In the genomic region with DNA sequence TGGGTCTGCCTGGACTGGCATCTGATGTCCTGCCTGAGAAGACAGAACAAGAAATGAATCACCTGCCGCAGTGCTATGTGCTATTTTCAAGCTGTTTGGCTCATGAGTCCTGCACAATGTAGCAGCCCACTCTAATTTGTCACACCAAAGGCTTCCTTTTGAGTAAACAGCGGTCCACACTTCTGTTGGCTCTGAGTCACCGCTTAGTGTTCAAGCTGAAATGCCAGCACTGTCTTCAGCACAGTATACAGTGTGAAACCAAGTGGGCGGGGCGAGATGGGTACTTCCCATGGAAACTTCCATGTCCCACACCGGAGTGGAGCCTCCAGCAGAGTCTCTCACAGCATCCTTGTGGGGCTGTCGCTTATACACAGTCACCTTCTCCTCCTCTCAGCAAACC, we compare ENCODE assay signal across 17 mouse cellular contexts.
DNase-seq lines count a peak whose midpoint lies in the region; ATAC-seq and TF ChIP-seq lines count a peak whose summit lies in the region.
"Had no signal": no experiment of that assay in that cellular context is flagged by ENCODE, and none has a peak within 500 bp of the region (broad histone marks: within the 10 kb centered on the region; RNA-seq: fewer than 3 reads in every experiment).

No protein-coding gene starts in this region.

- no peak for TF ChIP-seq CTCF in lung, postnatal 0 days (IDR thresholded peaks at IDR 0.05)
- no peak for TF ChIP-seq CTCF in stomach, postnatal 0 days (IDR thresholded peaks at IDR 0.05; ENCODE audit: low read depth)

- no peak for DNase-seq in lung, postnatal 0 days (ENCODE audit: low spot score)
- DNase-seq in frontal cortex, postnatal 14 days (ENCODE audit: low spot score in 2 of 2): peak; percentile 51 to 53
- DNase-seq in left cerebral cortex, adult 9 months (ENCODE audit: low spot score in 2 of 2): peak; percentile 73 to 85
- no peak for DNase-seq in stomach, postnatal 0 days (ENCODE audit: low spot score)
- DNase-seq in kidney, postnatal 10 days: no peak
- DNase-seq: B cell, adult 2 months; cerebellum, postnatal 10 days; forebrain, postnatal 0 days; lung, embryonic 14.5 days; midbrain, embryonic 14.5 days had no signal

- H3K4me2 ChIP-seq in lung, embryonic 15.5 days: no peak overlapping the region
- no peak overlapping the region for H3K4me2 ChIP-seq in lung, postnatal 0 days (replicated peaks; ENCODE audit: low read depth, low read length)
- no peak overlapping the region for H3K4me2 ChIP-seq in stomach, postnatal 0 days (replicated peaks; ENCODE audit: low read depth)
- no peak overlapping the region for H3K4me2 ChIP-seq in heart, embryonic 11.5 days
- H3K4me2 ChIP-seq in intestine, embryonic 15.5 days (replicated peaks): no peak overlapping the region
- H3K4me2 ChIP-seq: embryonic facial prominence, embryonic 12.5 days; hindbrain, embryonic 12.5 days; limb, embryonic 12.5 days; lung, embryonic 14.5 days had no signal

- 82% methylated on average over 7 of the region's 7 CpGs for WGBS in lung, embryonic 15.5 days
- WGBS in lung, postnatal 0 days: 78% methylated on average over 7 of the region's 7 CpGs
- 82% methylated on average over 7 of the region's 7 CpGs for WGBS in stomach, postnatal 0 days
- WGBS in heart, embryonic 11.5 days (ENCODE audit: insufficient replicate concordance): 71% methylated on average over 7 of the region's 7 CpGs
- WGBS in intestine, embryonic 15.5 days: 84% methylated on average over 7 of the region's 7 CpGs

- H3K4me1 ChIP-seq in lung, embryonic 15.5 days: peaks cover 4% of the 10 kb centered on the region; the same call in 1 of the 2 replicates
- no peaks in the 10 kb centered on the region for H3K4me1 ChIP-seq in lung, postnatal 0 days (ENCODE audit: insufficient read depth, low read depth, low read length)
- H3K4me1 ChIP-seq in stomach, postnatal 0 days (replicated peaks; ENCODE audit: control insufficient read depth, insufficient read depth): no peaks in the 10 kb centered on the region
- H3K4me1 ChIP-seq in heart, embryonic 11.5 days (ENCODE audit: control insufficient read depth, insufficient read depth, low read length): no peaks in the 10 kb centered on the region
- H3K4me1 ChIP-seq in intestine, embryonic 15.5 days (replicated peaks): no peaks in the 10 kb centered on the region
- H3K4me1 ChIP-seq: embryonic facial prominence, embryonic 12.5 days; heart, embryonic 10.5 days; hindbrain, embryonic 12.5 days; limb, embryonic 12.5 days had no signal

- no peaks in the 10 kb centered on the region for H3K36me3 ChIP-seq in lung, embryonic 15.5 days
- no peaks in the 10 kb centered on the region for H3K36me3 ChIP-seq in lung, postnatal 0 days (ENCODE audit: insufficient read depth, low read length)
- H3K36me3 ChIP-seq in stomach, postnatal 0 days (ENCODE audit: control insufficient read depth, insufficient read depth, low read length): no peaks in the 10 kb centered on the region
- H3K36me3 ChIP-seq in heart, embryonic 11.5 days (ENCODE audit: control insufficient read depth, insufficient read depth, low read length): no peaks in the 10 kb centered on the region
- no peaks in the 10 kb centered on the region for H3K36me3 ChIP-seq in intestine, embryonic 15.5 days
- H3K36me3 ChIP-seq: embryonic facial prominence, embryonic 12.5 days; heart, embryonic 10.5 days; hindbrain, embryonic 12.5 days; limb, embryonic 12.5 days had no signal

- no peak overlapping the region for H3K9ac ChIP-seq in lung, embryonic 15.5 days
- H3K9ac ChIP-seq in lung, postnatal 0 days (replicated peaks; ENCODE audit: low read depth): no peak overlapping the region
- no peak overlapping the region for H3K9ac ChIP-seq in stomach, postnatal 0 days (ENCODE audit: low read length)
- H3K9ac ChIP-seq in heart, embryonic 11.5 days (ENCODE audit: low read depth, low read length): no peak overlapping the region
- H3K9ac ChIP-seq in intestine, embryonic 15.5 days: no peak overlapping the region
- H3K9ac ChIP-seq: embryonic facial prominence, embryonic 12.5 days; forebrain, postnatal 0 days; hindbrain, embryonic 12.5 days; limb, embryonic 12.5 days; lung, embryonic 14.5 days had no signal

- no peaks in the 10 kb centered on the region for H3K9me3 ChIP-seq in lung, embryonic 15.5 days
- H3K9me3 ChIP-seq in lung, postnatal 0 days (ENCODE audit: low read length): no peaks in the 10 kb centered on the region
- H3K9me3 ChIP-seq in stomach, postnatal 0 days (ENCODE audit: control insufficient read depth, low read length): no peaks in the 10 kb centered on the region
- H3K9me3 ChIP-seq in heart, embryonic 11.5 days (replicated peaks; ENCODE audit: control insufficient read depth, low read length): no peaks in the 10 kb centered on the region
- no peaks in the 10 kb centered on the region for H3K9me3 ChIP-seq in intestine, embryonic 15.5 days
- H3K9me3 ChIP-seq: embryonic facial prominence, embryonic 12.5 days; heart, embryonic 10.5 days; hindbrain, embryonic 12.5 days; limb, embryonic 12.5 days had no signal

- H3K27ac ChIP-seq in lung, embryonic 15.5 days: no peak overlapping the region
- no peak overlapping the region for H3K27ac ChIP-seq in lung, postnatal 0 days (ENCODE audit: low read length)
- H3K27ac ChIP-seq in stomach, postnatal 0 days (replicated peaks): no peak overlapping the region
- no peak overlapping the region for H3K27ac ChIP-seq in heart, embryonic 11.5 days (ENCODE audit: low read depth, low read length)
- H3K27ac ChIP-seq in intestine, embryonic 15.5 days: no peak overlapping the region
- H3K27ac ChIP-seq: embryonic facial prominence, embryonic 12.5 days; heart, embryonic 10.5 days; hindbrain, embryonic 12.5 days; limb, embryonic 12.5 days had no signal

- 0 out of 2 replicates have a peak, but pooled peaks have one; percentile 39 for ATAC-seq in lung, embryonic 15.5 days (ENCODE audit: borderline replicate concordance, extremely low read depth, low FRiP score, low TSS enrichment)
- no peak for ATAC-seq in lung, postnatal 0 days
- 0 out of 2 replicates have a peak, but pooled peaks have one; percentile 38 for ATAC-seq in stomach, postnatal 0 days (ENCODE audit: low FRiP score, low TSS enrichment)
- ATAC-seq in heart, embryonic 11.5 days (replicated peaks; ENCODE audit: insufficient number of reproducible peaks, low FRiP score, low TSS enrichment): no peak
- ATAC-seq in intestine, embryonic 15.5 days: no peak
- ATAC-seq: forebrain, postnatal 0 days had no signal

- H3K27me3 ChIP-seq in lung, embryonic 15.5 days: peaks cover 5% of the 10 kb centered on the region; the same call in 1 of the 2 replicates
- H3K27me3 ChIP-seq in lung, postnatal 0 days (replicated peaks; ENCODE audit: insufficient read depth, low read length): no peaks in the 10 kb centered on the region
- no peaks in the 10 kb centered on the region for H3K27me3 ChIP-seq in stomach, postnatal 0 days (ENCODE audit: control insufficient read depth, insufficient read depth, low read length)
- H3K27me3 ChIP-seq in heart, embryonic 11.5 days (ENCODE audit: control insufficient read depth, insufficient read depth, low read length): no peaks in the 10 kb centered on the region
- H3K27me3 ChIP-seq in intestine, embryonic 15.5 days (replicated peaks): no peaks in the 10 kb centered on the region
- H3K27me3 ChIP-seq: embryonic facial prominence, embryonic 12.5 days; hindbrain, embryonic 12.5 days had no signal

- TF ChIP-seq EP300 in lung, postnatal 0 days (IDR thresholded peaks at IDR 0.05): no peak
- no peak for TF ChIP-seq EP300 in stomach, postnatal 0 days (optimal IDR thresholded peaks at IDR 0.05)

- H3K4me3 ChIP-seq in lung, embryonic 15.5 days: no peak overlapping the region
- H3K4me3 ChIP-seq in lung, postnatal 0 days (ENCODE audit: low read depth, low read length): no peak overlapping the region
- H3K4me3 ChIP-seq in stomach, postnatal 0 days (ENCODE audit: low read depth, low read length): no peak overlapping the region
- no peak overlapping the region for H3K4me3 ChIP-seq in heart, embryonic 11.5 days (ENCODE audit: low read depth, low read length)
- H3K4me3 ChIP-seq in intestine, embryonic 15.5 days (replicated peaks): no peak overlapping the region
- H3K4me3 ChIP-seq: embryonic facial prominence, embryonic 12.5 days; heart, embryonic 10.5 days; hindbrain, embryonic 12.5 days; limb, embryonic 12.5 days had no signal

Comparison
In these comparisons a context has a peak if more than half of its experiments do, and no peak if none do; other contexts are left out.
1. ATAC-seq: peak in lung, embryonic 15.5 days (single experiment) and stomach, postnatal 0 days (single experiment); none in lung, postnatal 0 days (single experiment), heart, embryonic 11.5 days (single experiment) and intestine, embryonic 15.5 days (single experiment).
2. DNase-seq: peak in frontal cortex, postnatal 14 days (2 of 2) and left cerebral cortex, adult 9 months (2 of 2); none in lung, postnatal 0 days (single experiment), stomach, postnatal 0 days (single experiment) and kidney, postnatal 10 days (single experiment).